Mouse (Mus musculus) 416B (cell line): ENCODE measurements at regions not wholly inside any gene's neighbourhood (a gene's known extent, or its start where the extent isn't known, plus 50 kb on each side); places are given as distances from the start of the nearest gene placed in this dataset.

Experiments used
- DNase-seq: peaks from one replicate; pipeline ENCODE4 v3.0.0; 2011; ENCODE audit warnings: low read depth

DNA sequence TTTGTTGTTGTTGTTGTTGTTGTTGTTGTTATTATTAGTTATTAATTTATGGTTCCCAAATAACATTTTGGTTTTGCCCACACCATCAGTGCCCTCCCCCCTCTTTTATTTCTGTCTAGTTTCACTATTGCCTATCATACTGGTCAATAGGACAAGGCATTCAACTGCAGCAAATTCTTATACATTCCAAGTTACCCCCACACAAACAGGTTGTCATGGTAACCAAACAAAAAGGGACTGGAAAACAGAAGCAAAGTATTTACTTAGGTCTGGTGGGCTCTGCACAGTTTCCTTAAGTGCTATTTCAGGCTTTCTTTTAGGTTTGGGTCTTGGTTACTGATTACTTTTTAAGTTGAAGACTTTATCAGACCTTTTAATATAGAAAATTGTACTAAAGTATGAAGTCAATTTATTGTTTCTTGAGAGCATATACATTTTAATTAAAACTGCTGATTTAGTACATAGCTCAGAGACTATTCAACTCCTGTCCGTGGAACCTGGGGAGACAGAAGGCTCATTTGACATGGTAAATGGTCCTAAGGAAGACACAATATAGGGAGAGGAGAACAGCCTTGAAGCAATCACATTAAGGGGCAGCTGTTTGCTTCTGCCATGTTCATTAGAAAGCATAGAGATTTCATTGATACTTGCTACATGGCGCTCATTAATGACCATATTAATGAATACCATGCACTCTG, 90.3 kb downstream of the Brms1l start:
- DNase-seq: no peak
